Mouse (Mus musculus) erythroblast, embryonic 14.5 days (primary cell): ENCODE results near the gene Rufy1. TPM values are rescaled to one million over a fixed set of nuclear protein-coding genes. Genes with fewer than 3 reads are reported as not detected.

ENCODE experiments used
- H3K27me3 ChIP-seq: 2 replicates; pipeline ENCODE4 v1.6.1; 2012; ENCODE audit warnings: inconsistent platforms; ENCODE audit not compliant: control insufficient read depth
- H3K36me3 ChIP-seq: 2 replicates; pipeline ENCODE4 v1.6.1; 2012; ENCODE audit warnings: mild to moderate bottlenecking, inconsistent platforms; ENCODE audit not compliant: control insufficient read depth
- H3K4me1 ChIP-seq: 2 replicates; pipeline ENCODE4 v1.6.1; 2012; ENCODE audit warnings: inconsistent platforms; ENCODE audit not compliant: control insufficient read depth
- H3K4me3 ChIP-seq: replicated peaks from 2 replicates; pipeline ENCODE3; 2012; ENCODE audit warnings: moderate library complexity, mild to moderate bottlenecking, inconsistent platforms
- H3K9me3 ChIP-seq: 2 replicates; pipeline ENCODE4 v1.6.1; 2012; ENCODE audit warnings: low read length, inconsistent platforms, mixed read lengths; ENCODE audit not compliant: control insufficient read depth
- GATA1 ChIP-seq: IDR thresholded peaks from 2 replicates; pipeline ENCODE4 v1.6.1; 2012; ENCODE audit warnings: low read length, inconsistent platforms, mixed read lengths
- TAL1 ChIP-seq: IDR thresholded peaks from 3 replicates; pipeline ENCODE4 v1.6.1; 2012; ENCODE audit warnings: low read length, inconsistent platforms, mixed read lengths
- polyA plus RNA-seq: library from polyadenylated mRNA; stranded (reverse); fragments of >175 nt; gene quantifications from 2 replicates; pipeline ENCODE4 v1.2.3, GENCODE M21; 2012

Rufy1 gene
- polyA plus RNA-seq, 1 experiment: 0.23 TPM

GRCm38 (mm10) chr11:50388217-50388929, 42.6 kb downstream of the Rufy1 start:
- no peak for TF ChIP-seq TAL1
- no peak for TF ChIP-seq GATA1
- H3K36me3 ChIP-seq: peaks cover 79% of the 10 kb centered on the region

GRCm38 (mm10) chr11:50387697-50388096, 43.2 kb downstream of the Rufy1 start:
- TF ChIP-seq GATA1 (no peak), TAL1 (no peak)
- H3K27me3 ChIP-seq: no peaks in the 10 kb centered on the region
- H3K36me3 ChIP-seq: peaks cover 84% of the 10 kb centered on the region
- no peak overlapping the region for H3K4me3 ChIP-seq
- H3K9me3 ChIP-seq: no peaks in the 10 kb centered on the region
- peaks cover 8% of the 10 kb centered on the region for H3K4me1 ChIP-seq

More at GRCm38 (mm10) chr11:50388217-50388929, 42.6 kb downstream of the Rufy1 start:
- Histone ChIP-seq H3K9me3 (no peaks in the 10 kb centered on the region), H3K27me3 (no peaks in the 10 kb centered on the region), H3K4me3 (no peak overlapping the region), H3K4me1 (peaks cover 8% of the 10 kb centered on the region)

- no peak for TF ChIP-seq GATA1
- TF ChIP-seq TAL1: no peak
- H3K36me3 ChIP-seq: peaks cover 88% of the 10 kb centered on the region
Measured at GRCm38 (mm10) chr11:50387167-50387679, 43.7 kb downstream of the Rufy1 start.

GRCm38 (mm10) chr11:50381311-50381710, 49.6 kb downstream of the Rufy1 start:
- no peaks in the 10 kb centered on the region for H3K27me3 ChIP-seq
- H3K4me3 ChIP-seq: peak overlapping the region; percentile 17
- no peak for TF ChIP-seq TAL1
- no peak for TF ChIP-seq GATA1
- peaks cover 77% of the 10 kb centered on the region for H3K36me3 ChIP-seq
- H3K9me3 ChIP-seq: no peaks in the 10 kb centered on the region
- peaks cover 34% of the 10 kb centered on the region for H3K4me1 ChIP-seq

More at GRCm38 (mm10) chr11:50387167-50387679, 43.7 kb downstream of the Rufy1 start:
- Histone ChIP-seq H3K4me3 (no peak overlapping the region), H3K4me1 (peaks cover 11% of the 10 kb centered on the region), H3K27me3 (no peaks in the 10 kb centered on the region), H3K9me3 (no peaks in the 10 kb centered on the region)

- Histone ChIP-seq H3K36me3 (peaks cover 56% of the 10 kb centered on the region), H3K4me1 (peaks cover 41% of the 10 kb centered on the region), H3K27me3 (no peaks in the 10 kb centered on the region), H3K4me3 (peak overlapping the region; percentile 97), H3K9me3 (no peaks in the 10 kb centered on the region)
- TF ChIP-seq GATA1: no peak
- TF ChIP-seq TAL1: no peak
Measured at GRCm38 (mm10) chr11:50379023-50379752, 51.7 kb downstream of the Rufy1 start.

- peaks cover 41% of the 10 kb centered on the region for H3K4me1 ChIP-seq
- peak overlapping the region; percentile 97 for H3K4me3 ChIP-seq
Measured at GRCm38 (mm10) chr11:50377892-50378684, 52.8 kb downstream of the Rufy1 start.

GRCm38 (mm10) chr11:50376911-50377891, 53.7 kb downstream of the Rufy1 start, which contains the start of gene Hnrnph1:
Gene Hnrnph1 (plus strand): TSS chr11:50376990.
- TF ChIP-seq GATA1 (no peak), TAL1 (no peak)
- peaks cover 37% of the 10 kb centered on the region for H3K36me3 ChIP-seq

More at GRCm38 (mm10) chr11:50377892-50378684, 52.8 kb downstream of the Rufy1 start:
- Histone ChIP-seq H3K9me3 (no peaks in the 10 kb centered on the region), H3K27me3 (no peaks in the 10 kb centered on the region), H3K36me3 (peaks cover 45% of the 10 kb centered on the region)
- TF ChIP-seq TAL1: no peak
- no peak for TF ChIP-seq GATA1

More at GRCm38 (mm10) chr11:50376911-50377891, 53.7 kb downstream of the Rufy1 start, which contains the start of gene Hnrnph1:
- H3K27me3 ChIP-seq: no peaks in the 10 kb centered on the region
- H3K4me3 ChIP-seq: peak within 1 kb of the TSS; percentile 97
- H3K9me3 ChIP-seq: no peaks in the 10 kb centered on the region
- peaks cover 38% of the 10 kb centered on the region for H3K4me1 ChIP-seq
